Mouse (Mus musculus) macrophage (primary cell): Measurements from ENCODE around the gene Fhl1. TPM values are rescaled to one million over a fixed set of nuclear protein-coding genes. Genes with fewer than 3 reads are reported as not detected.

ENCODE experiments used
- H3K27ac ChIP-seq: fragments of 350-480 bp; formaldehyde crosslinking; 2 replicates; pipeline ENCODE4 v1.9.0; 2021
- H3K36me3 ChIP-seq: fragments of 350-480 bp; formaldehyde crosslinking; 2 replicates; pipeline ENCODE4 v1.9.0; 2021; ENCODE audit errors: inconsistent target
- H3K4me3 ChIP-seq: fragments of 350-480 bp; formaldehyde crosslinking; 2 replicates; pipeline ENCODE4 v1.9.0; 2021; ENCODE audit errors: inconsistent target
- H3K79me2 ChIP-seq: fragments of 350-480 bp; formaldehyde crosslinking; 2 replicates; pipeline ENCODE4 v1.9.0; 2021; ENCODE audit errors: inconsistent target
- WGBS: methylation state at CpG from one replicate; pipeline ENCODE4 v1.1.7; 2026; ENCODE audit warnings: inconsistent platforms; ENCODE audit not compliant: missing documents; 5-methylcytosine and 5-hydroxymethylcytosine counted together
- polyA plus RNA-seq: library from polyadenylated mRNA; stranded (reverse); fragments of 250-400 nt; gene quantifications from 3 replicates; pipeline ENCODE4 v1.2.4, GENCODE M21; 2018; ENCODE audit warnings: inconsistent platforms
- total RNA-seq, 78 experiments: library from RNA; depleted of rRNA; stranded (reverse); fragments of 250-400 nt; gene quantifications; 1 replicate in 9 of 78; 2 replicates in 24 of 78; 3 replicates in 43 of 78; 4 replicates in 2 of 78; pipeline ENCODE4 v1.2.4; 2018; ENCODE audit warnings: inconsistent platforms in 56 of 78

The Fhl1 gene
- total RNA-seq (2018; cell fraction: chromatin; rRNA removed): 1 to 10 TPM in 1 of 26 experiments, not detected in 25; 5.5 TPM
- total RNA-seq (2018; cell fraction: cytosol; rRNA removed): under 1 TPM in 3 of 26 experiments, not detected in 23; 0.04 to 0.19 (median 0.06) TPM
- 1 to 10 TPM in 1 of 26 experiments, under 1 TPM in 1, not detected in 24; 0.28 to 1.3 TPM for total RNA-seq (2018; cell fraction: nucleus; rRNA removed)
- 0.17 TPM in 1 of 3 replicates, not detected in the others for polyA plus RNA-seq

- no peaks in the 10 kb centered on the region for H3K36me3 ChIP-seq
- H3K4me3 ChIP-seq: no peak within 1 kb of the TSS
- no peaks in the 10 kb centered on the region for H3K79me2 ChIP-seq
- H3K27ac ChIP-seq: no peak within 1 kb of the TSS
- WGBS: 24% methylated on average over 21 of the region's 106 CpGs
Measured at GRCm38 (mm10) chrX:56731306-56732201, at the start of gene Fhl1. TSS of gene Fhl1 (plus strand) at chrX:56731787.

GRCm38 (mm10) chrX:56682156-56682720, 49.3 kb upstream of the Fhl1 start:
- Histone ChIP-seq H3K4me3 (no peak overlapping the region), H3K36me3 (no peaks in the 10 kb centered on the region), H3K27ac (no peak overlapping the region), H3K79me2 (no peaks in the 10 kb centered on the region)
- 70% methylated on average over 1 of the region's 1 CpGs for WGBS

GRCm38 (mm10) chrX:56683521-56683920, 48.1 kb upstream of the Fhl1 start:
- no peak overlapping the region for H3K4me3 ChIP-seq
- H3K36me3 ChIP-seq: no peaks in the 10 kb centered on the region
- 95% methylated on average over 9 of the region's 10 CpGs for WGBS
- no peak overlapping the region for H3K27ac ChIP-seq
- H3K79me2 ChIP-seq: no peaks in the 10 kb centered on the region

- Histone ChIP-seq H3K79me2 (no peaks in the 10 kb centered on the region), H3K36me3 (no peaks in the 10 kb centered on the region), H3K27ac (no peak overlapping the region), H3K4me3 (no peak overlapping the region)
- 68% methylated on average over 6 of the region's 6 CpGs for WGBS
Measured at GRCm38 (mm10) chrX:56692554-56692953, 39.0 kb upstream of the Fhl1 start.

- no peak overlapping the region for H3K4me3 ChIP-seq
- no peaks in the 10 kb centered on the region for H3K79me2 ChIP-seq
- WGBS: 100% methylated on average over 2 of the region's 2 CpGs
- no peaks in the 10 kb centered on the region for H3K36me3 ChIP-seq
- H3K27ac ChIP-seq: no peak overlapping the region
Measured at GRCm38 (mm10) chrX:56694539-56694938, 37.0 kb upstream of the Fhl1 start.

- Histone ChIP-seq H3K36me3 (no peaks in the 10 kb centered on the region), H3K27ac (no peak overlapping the region), H3K4me3 (no peak overlapping the region), H3K79me2 (no peaks in the 10 kb centered on the region)
- WGBS: 89% methylated on average over 5 of the region's 6 CpGs
Measured at GRCm38 (mm10) chrX:56697199-56697780, 34.3 kb upstream of the Fhl1 start.

- no peak overlapping the region for H3K27ac ChIP-seq
- no peaks in the 10 kb centered on the region for H3K79me2 ChIP-seq
- no peak overlapping the region for H3K4me3 ChIP-seq
- 65% methylated on average over 4 of the region's 4 CpGs for WGBS
- H3K36me3 ChIP-seq: no peaks in the 10 kb centered on the region
Measured at GRCm38 (mm10) chrX:56697886-56698285, 33.7 kb upstream of the Fhl1 start.

- H3K4me3 ChIP-seq: no peak overlapping the region
- no peaks in the 10 kb centered on the region for H3K36me3 ChIP-seq
- H3K79me2 ChIP-seq: no peaks in the 10 kb centered on the region
- H3K27ac ChIP-seq: no peak overlapping the region
- 89% methylated on average over 3 of the region's 3 CpGs for WGBS
Measured at GRCm38 (mm10) chrX:56701261-56701660, 30.3 kb upstream of the Fhl1 start.

- H3K4me3 ChIP-seq: no peak overlapping the region
Measured at GRCm38 (mm10) chrX:56703965-56704562, 27.5 kb upstream of the Fhl1 start.

GRCm38 (mm10) chrX:56708592-56709370, 22.8 kb upstream of the Fhl1 start:
- Histone ChIP-seq H3K36me3 (no peaks in the 10 kb centered on the region), H3K27ac (no peak overlapping the region), H3K4me3 (no peak overlapping the region), H3K79me2 (no peaks in the 10 kb centered on the region)
- 82% methylated on average over 6 of the region's 6 CpGs for WGBS

More at GRCm38 (mm10) chrX:56703965-56704562, 27.5 kb upstream of the Fhl1 start:
- 93% methylated on average over 8 of the region's 8 CpGs for WGBS
- no peaks in the 10 kb centered on the region for H3K79me2 ChIP-seq
- H3K27ac ChIP-seq: no peak overlapping the region
- H3K36me3 ChIP-seq: no peaks in the 10 kb centered on the region

- Histone ChIP-seq H3K27ac (no peak overlapping the region), H3K36me3 (no peaks in the 10 kb centered on the region), H3K79me2 (no peaks in the 10 kb centered on the region), H3K4me3 (no peak overlapping the region)
- WGBS: 86% methylated on average over 1 of the region's 1 CpGs
Measured at GRCm38 (mm10) chrX:56710522-56710921, 21.1 kb upstream of the Fhl1 start.

- no peak overlapping the region for H3K27ac ChIP-seq
- 71% methylated on average over 1 of the region's 1 CpGs for WGBS
- H3K4me3 ChIP-seq: no peak overlapping the region
- no peaks in the 10 kb centered on the region for H3K36me3 ChIP-seq
- no peaks in the 10 kb centered on the region for H3K79me2 ChIP-seq
Measured at GRCm38 (mm10) chrX:56712666-56713065, 18.9 kb upstream of the Fhl1 start.

- Histone ChIP-seq H3K36me3 (no peaks in the 10 kb centered on the region), H3K79me2 (no peaks in the 10 kb centered on the region), H3K27ac (no peak overlapping the region), H3K4me3 (no peak overlapping the region)
- 97% methylated on average over 8 of the region's 8 CpGs for WGBS
Measured at GRCm38 (mm10) chrX:56722559-56722958, 9.0 kb upstream of the Fhl1 start.

GRCm38 (mm10) chrX:56728507-56728906, 3.1 kb upstream of the Fhl1 start:
- no peaks in the 10 kb centered on the region for H3K36me3 ChIP-seq
- H3K4me3 ChIP-seq: no peak overlapping the region
- no peaks in the 10 kb centered on the region for H3K79me2 ChIP-seq
- H3K27ac ChIP-seq: no peak overlapping the region
- WGBS: 93% methylated on average over 3 of the region's 3 CpGs
